Mouse (Mus musculus): Measurements from ENCODE around the gene Olfr248.

The Olfr248 gene

DNA sequence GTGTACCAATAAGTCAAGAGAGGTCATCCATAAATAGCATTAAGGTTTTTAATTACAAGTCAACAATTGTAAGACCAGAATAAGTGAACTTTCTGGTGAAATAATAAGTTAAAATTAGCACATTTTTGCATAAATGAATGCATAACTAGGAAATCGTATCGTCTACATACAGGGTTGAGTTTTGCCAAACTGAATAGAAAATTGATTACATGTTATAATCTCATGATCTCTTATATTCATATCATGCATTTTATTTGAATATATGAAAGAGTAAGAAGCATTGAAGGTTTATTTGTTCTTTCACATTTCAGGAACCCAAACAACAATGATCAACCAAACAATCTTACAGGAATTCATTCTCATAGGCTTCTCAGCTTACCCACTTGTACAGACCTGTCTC lies at the start of gene Olfr248:
Gene Olfr248 (plus strand): TSS at position 301 of the 400 bp plus-strand sequence.
- in situ Hi-C loops (cut with MboI, MseI), result no loop called here

DNA sequence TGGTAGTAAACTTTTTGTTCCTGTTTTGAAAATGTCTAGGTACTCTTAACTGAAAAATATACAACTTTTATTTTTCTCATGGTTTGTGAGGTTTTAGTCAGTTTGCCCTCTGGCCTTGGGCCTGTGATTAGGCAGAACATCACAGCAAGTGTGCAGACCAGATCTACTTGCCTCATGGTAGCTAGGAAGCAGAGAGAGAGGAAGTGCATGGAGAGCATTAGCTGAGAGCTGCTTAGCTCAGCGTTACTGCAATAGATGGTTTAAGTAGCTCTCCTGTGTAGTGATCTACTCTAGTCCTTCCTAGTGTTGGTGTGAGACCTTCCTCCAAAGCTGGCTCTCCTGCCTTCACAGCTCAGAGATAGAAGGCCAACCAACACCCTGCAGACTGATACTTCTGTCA lies 37.2 kb upstream of the Olfr248 start:
- in situ Hi-C loops (cut with MboI, MseI), result loop anchor here in 1 of 2 experiments (10.0 kb wide), 1 partner anchor 899 kb away; no protein-coding TSS in a partner anchor

DNA sequence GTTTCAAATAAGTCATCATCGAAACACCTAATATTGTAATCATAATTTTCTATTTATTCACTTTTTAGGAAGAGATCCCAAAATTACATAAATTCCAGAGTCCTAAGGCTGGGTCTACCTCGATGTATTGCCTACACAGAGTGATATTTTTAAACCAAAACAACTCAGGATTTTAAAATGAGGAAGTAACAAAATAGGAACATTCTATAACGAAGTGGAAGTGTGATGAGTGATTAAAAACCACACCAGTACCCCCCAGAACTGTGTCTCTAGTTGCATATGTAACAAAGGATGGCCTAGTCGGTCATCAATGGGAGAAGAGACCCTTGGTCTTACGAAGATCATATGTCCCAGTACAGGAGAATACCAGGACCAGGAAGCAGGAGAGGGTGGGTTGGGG lies 36.2 kb upstream of the Olfr248 start:
- in situ Hi-C loops (cut with MboI, MseI), result loop anchor here in 1 of 2 experiments (10.0 kb wide), 1 partner anchor 900 kb away; no protein-coding TSS in a partner anchor

DNA sequence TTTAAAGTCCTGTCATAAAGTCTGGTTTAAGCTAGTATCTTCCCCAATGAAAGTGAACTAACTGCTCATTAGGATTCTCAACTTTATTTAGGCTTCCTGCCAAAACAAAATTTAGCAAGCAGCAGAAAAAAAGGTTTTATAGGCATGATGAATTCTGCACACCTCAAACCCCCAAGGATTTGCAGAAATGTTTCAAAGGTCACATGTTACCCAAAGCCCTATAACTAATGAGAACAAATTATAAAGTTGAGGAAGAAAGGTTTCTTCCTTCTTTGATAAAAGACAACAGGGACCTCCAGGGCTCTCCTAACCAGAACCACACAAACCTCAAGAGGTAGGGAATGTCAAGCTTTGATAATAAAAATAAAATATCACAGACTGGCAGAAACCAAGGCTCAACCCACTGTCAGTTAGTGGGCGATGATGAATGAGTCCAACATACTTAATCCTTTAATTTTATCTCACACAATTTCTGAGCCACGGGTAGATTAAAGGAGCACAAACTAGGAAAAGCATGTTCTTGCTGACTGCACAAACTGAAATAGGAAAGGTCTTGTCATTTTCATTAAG lies 25.9 kb upstream of the Olfr248 start, which contains the start of gene Olfr417:
Gene Olfr417 (plus strand): TSS at position 241 of the 570 bp plus-strand sequence.
- in situ Hi-C loops (cut with MboI, MseI), result no loop called here

DNA sequence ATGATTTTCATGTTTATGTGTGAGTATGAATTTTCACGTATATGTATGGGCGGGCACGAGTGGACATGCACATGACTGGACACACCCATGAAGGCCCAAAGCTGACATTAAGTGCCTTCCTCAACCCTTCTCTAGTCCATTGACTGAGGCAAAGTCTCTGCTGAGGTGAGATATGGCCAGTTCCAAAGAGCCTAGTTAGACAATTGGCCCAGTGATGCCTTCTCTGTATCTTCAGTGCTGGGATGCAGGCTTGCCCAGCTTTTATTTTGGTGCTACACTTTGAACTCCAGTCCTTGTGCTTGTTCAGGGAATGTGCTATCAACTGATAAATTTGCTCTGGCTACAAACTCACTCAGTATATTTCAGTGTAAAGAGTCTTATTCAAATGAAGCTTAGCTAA lies 17.0 kb upstream of the Olfr248 start:
- in situ Hi-C loops (cut with MboI, MseI), result no loop called here

DNA sequence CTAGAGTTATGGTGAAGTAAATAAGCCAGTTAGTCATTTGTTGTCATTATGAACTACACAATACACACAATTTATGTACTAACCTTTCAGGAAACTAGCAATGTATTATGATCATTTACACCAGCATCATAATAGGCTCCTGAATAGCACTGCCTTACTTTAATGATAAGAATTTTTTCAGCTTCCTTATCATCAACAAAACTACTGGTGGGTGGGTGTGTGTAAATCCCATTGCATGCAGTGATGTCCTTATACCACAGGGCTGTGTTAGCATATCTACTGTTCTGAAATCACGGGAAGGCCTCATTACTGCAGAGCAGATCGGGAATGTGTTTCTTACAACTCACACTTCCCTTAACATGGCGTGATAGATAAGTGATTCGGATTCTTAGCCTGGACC lies 32.1 kb downstream of the Olfr248 start:
- in situ Hi-C loops (cut with MboI, MseI), result no loop called here

DNA sequence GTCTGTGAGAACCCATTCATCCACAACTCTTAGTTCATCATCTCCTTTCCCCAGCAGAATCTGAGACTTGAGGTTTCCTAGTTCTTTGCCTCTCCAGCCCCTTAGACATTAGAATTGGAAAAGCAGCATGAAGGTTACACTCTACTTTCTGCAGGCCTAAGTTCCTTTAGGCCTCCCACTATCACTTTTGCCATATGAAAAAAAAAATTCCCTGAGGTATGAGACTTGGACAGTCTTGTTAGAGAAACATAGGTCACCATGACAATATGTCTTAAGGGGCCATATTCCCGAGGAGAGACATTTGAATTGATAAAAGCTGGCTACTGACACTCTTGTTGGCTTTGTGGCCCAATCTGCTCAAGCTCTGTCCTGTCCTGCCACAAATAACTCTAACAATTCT lies 32.9 kb downstream of the Olfr248 start, which contains the start of gene Olfr414:
Gene Olfr414 (plus strand): TSS at position 301 of the 400 bp plus-strand sequence.
- in situ Hi-C loops (cut with MboI, MseI), result no loop called here

DNA sequence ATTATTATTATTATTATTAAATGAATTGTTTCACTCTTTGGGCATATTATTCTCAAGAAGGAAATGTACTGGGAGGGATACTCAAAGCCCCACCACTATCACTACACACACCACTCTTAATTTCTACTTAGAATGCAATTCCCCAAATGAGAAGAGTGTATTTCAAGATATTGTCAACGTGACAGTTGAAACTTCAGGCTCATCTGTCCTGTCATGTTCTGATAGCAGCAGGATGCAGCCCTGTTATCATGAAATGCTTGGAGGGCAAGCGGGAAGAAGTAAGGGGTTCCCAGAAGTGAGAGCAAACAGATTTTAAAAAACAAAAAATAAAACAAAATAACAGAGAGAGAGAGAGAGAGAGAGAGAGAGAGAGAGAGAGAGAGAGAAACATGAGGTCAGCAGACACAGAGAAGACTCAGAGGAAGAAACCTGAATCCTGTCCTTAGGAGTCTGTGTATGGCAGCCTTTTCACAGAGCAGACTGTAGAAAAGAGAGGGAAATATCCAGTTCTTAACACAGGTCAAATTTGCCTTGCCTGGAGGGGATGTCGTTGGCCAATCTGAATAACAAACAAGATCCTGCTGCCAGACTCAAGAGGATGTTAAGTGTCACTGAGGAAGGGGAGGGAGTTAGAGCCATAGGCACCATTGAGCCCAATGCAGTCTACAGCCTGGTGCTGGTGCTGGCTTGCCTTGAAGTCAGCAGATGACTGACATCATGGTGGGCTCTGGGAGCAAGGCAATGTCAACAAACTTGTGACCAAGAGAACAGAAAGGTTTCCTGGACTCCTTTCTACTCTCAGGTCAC lies 35.5 kb downstream of the Olfr248 start:
- in situ Hi-C loops (cut with MboI, MseI), result no loop called here

DNA sequence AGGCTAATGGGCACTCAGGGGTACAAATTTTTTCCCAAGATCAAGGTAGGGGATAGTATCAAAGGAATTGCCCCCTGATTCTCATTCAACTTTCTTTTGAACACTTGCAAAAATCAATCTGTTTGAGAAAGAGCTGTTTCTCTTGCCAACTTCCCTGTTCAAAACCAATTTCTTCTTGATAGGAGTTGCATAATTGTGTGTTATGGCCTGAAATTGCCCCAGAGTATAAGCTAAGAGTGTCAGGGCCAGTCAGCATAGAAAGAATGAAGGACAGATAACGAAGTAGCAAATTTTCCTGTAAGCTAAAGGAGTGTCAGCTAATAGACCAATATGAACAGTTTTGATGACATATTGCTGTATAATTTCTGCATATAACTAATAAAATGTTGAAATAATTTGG lies 36.6 kb downstream of the Olfr248 start:
- in situ Hi-C loops (cut with MboI, MseI), result no loop called here

DNA sequence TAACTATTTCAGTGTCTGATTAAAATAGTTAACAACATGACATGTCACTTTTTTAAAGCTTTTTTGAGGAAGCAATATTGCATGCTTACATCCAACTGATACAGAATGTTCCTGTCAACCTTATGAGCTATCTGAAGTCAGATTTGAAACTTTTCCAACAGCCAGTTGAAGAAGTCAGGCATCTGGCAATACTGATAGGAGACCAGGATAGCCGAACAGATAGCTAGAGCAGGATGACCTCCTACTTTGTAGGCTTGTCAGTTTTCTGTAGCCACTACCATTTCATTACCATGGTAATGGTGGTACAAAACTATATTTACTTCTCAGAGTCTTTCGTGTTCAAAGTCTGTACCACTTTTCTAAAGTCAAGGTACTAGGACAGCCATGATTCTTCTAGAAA lies 37.6 kb downstream of the Olfr248 start:
- in situ Hi-C loops (cut with MboI, MseI), result no loop called here

DNA sequence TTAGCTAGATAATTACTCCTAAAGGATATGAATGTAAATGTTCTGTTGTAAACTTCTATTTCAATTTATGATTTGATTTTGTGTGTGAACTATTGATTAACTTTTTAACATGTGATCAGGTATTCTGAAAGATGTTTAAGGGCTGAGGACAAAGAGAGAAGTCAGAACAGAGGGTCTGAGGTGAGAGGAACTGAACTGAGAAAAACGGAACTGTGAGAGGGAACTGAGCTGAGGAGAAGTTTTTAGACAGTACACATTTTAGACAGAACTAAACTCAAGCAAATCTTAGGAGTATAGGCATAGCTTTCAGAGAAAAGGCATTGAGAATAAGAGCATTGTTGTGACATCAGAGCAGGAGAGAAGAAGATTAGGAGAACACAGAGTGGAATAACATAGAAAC lies 43.3 kb downstream of the Olfr248 start:
- in situ Hi-C loops (cut with MboI, MseI), result no loop called here
